Mouse (Mus musculus) lung, adult 2 months (tissue): Measurements from ENCODE around the gene Efna2.
"Not testable (repeated sequence)": the region's sequence is repeated elsewhere in the genome, so short reads cannot be mapped to it uniquely, and the experiment has no call there.

Experiments used
- CTCF ChIP-seq: fragments of 200-500 bp; IDR thresholded peaks from 2 replicates; pipeline ENCODE4 v1.5.1; 2011; ENCODE audit warnings: mild to moderate bottlenecking, low read length, control low read depth; ENCODE audit not compliant: insufficient read depth
- POLR2A ChIP-seq: fragments of 200-500 bp; IDR thresholded peaks from 2 replicates; pipeline ENCODE4 v1.6.1; 2011; ENCODE audit warnings: low read depth, mild to moderate bottlenecking, control low read depth, low read length, borderline replicate concordance; ENCODE audit errors: extremely low read depth

DNA sequence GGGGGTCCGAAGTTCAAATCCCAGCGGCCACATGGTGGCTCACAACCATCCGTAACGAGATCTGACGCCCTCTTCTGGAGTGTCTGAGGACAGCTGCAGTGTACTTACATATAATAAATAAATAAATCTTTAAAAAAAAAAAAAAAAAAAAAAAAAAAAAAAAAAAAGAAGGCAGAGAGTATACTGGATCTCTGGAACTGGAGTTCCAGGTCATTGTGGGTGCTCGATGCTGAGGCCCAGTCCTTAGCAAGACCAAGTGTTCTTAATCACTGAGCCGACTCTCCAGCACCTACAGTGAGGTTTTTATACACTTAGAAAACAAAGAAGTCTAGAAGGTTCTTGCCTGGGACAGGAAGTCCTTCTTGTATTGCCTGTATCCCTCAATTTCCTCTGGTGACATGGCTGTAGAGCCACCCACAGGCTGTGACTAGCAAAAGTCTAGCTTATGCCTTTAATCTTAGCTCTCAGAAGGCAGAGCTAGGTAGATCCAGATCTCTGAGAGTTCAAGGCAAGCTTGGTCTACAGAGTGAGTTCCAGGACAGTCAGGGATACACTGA lies 32.3 kb downstream of the Efna2 start:
- TF ChIP-seq POLR2A, CTCF: not testable (repeated sequence)
